Mouse (Mus musculus) stomach, postnatal 0 days (tissue): ENCODE measurements around the gene Zpr1.

Experiments used
- CTCF ChIP-seq: IDR thresholded peaks from 2 replicates; pipeline ENCODE4 v1.5.1; 2016; ENCODE audit warnings: antibody characterized with exemption, low read depth, mild to moderate bottlenecking, moderate library complexity
- EP300 ChIP-seq: optimal IDR thresholded peaks from 2 replicates; pipeline ENCODE3; 2016; ENCODE audit warnings: antibody characterized with exemption

DNA sequence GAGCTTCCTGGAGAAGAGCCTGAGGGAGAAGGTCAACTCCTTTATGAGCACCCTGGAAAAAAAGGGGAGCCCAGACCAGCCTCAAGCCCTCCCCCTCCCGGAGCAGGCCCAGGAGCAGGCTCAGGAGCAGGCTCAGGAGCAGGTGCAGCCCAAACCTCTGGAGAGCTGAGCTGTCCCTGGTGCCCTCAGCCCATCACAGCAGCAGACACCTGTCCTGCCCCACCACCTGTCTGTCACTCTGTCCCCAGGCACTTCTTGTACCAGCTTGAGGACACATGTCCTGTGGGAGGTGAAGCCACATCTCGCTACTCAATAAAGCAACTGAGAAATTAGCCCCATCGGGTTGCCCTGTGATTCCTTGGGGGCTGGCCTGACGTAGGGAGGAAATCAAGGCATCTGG, 29.7 kb upstream of the Zpr1 start:
- TF ChIP-seq CTCF: no peak
- no peak for TF ChIP-seq EP300
